Mouse (Mus musculus) c-Kit-positive CD71-positive TER-119-positive erythroid progenitor cells, embryonic 14.5 days (primary cell): ENCODE measurements around the gene Gm9936.
A peak's percentile ranks its signal among the peaks of the same experiment; 100 is the strongest.
"Not testable (repeated sequence)": the region's sequence is repeated elsewhere in the genome, so short reads cannot be mapped to it uniquely, and the experiment has no call there.

Source experiments
- DNase-seq: peaks from one replicate; pipeline ENCODE4 v3.0.0-alpha.2; 2013; ENCODE audit warnings: low spot score

Gm9936 gene

GRCm38 (mm10) chr5:114858582-114858981 is at the start of gene Gm9936:
Gene Gm9936 (minus strand): TSS chr5:114858682.
- no peak for DNase-seq

- peak; percentile 21 for DNase-seq
Observed at GRCm38 (mm10) chr5:114902413-114902812, 43.9 kb upstream of the Gm9936 start.

- no peak for DNase-seq
Observed at GRCm38 (mm10) chr5:114898857-114899256, 40.4 kb upstream of the Gm9936 start.

DNA sequence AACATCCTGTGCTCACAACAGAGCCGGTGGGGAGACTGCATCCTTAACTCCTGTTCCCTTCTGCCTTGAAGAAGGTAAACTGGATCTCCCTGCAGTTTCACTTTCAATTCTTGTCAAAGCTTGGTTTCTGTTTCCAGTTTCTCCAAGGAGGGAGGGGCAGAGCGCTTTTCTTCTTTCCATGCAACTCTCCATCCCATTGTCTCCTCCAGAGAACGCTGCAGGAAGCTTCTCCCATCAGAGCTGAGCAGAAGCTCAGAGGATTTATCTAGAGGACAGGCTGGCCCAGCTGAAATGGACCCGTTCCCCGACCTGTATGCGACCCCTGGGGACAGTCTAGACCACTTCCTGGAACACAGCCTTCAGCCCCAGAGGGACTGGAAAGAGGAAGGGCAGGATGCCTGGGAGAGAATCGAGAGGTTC is 38.9 kb upstream of the Gm9936 start:
- DNase-seq, result no peak

- DNase-seq, result no peak
Observed at GRCm38 (mm10) chr5:114896688-114897373, 38.3 kb upstream of the Gm9936 start, which contains the start of gene Oasl2. Gene Oasl2 (plus strand): TSS chr5:114896936.

DNA sequence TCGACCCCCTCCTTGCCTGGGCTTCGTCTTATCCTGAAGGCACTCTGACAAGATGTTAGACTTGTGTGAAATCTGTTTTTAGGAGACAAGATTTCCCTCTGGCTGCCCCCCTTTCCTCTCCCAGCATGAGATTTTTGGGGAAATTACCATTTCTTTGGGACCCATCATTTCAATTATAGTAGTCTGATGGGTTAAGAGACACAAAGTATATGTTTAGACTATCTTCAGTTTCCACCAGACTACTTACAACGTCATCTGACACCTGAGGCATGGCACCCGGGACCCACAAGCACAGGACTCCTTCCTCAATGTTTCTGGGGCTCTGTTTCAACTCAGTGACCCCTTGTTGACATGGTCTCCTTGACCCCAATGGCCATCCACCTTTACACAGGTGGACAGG is 37.1 kb upstream of the Gm9936 start:
- no peak for DNase-seq

- no peak for DNase-seq
Observed at GRCm38 (mm10) chr5:114888995-114889394, 30.5 kb upstream of the Gm9936 start.

- DNase-seq, result no peak
Observed at GRCm38 (mm10) chr5:114886801-114887200, 28.3 kb upstream of the Gm9936 start.

DNA sequence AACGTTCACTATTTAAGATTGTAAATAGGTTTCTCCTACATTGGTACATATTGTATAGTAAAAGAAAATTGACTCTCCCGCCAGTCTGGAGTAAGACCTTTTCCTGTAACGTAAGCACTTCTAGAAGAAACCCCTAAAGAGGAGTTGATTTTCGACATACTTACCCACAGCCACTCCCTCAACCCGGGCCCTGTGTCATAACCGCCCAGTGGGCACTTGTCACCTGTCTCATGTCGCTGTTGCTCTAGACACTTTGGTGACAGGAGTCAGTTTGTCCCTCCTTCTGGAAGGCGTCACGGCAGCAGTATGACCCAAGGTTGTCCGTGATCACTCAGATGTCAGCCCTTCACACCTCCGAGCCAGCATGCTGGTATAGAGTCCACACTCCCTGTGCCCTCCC is 24.5 kb upstream of the Gm9936 start:
- DNase-seq, result no peak

DNA sequence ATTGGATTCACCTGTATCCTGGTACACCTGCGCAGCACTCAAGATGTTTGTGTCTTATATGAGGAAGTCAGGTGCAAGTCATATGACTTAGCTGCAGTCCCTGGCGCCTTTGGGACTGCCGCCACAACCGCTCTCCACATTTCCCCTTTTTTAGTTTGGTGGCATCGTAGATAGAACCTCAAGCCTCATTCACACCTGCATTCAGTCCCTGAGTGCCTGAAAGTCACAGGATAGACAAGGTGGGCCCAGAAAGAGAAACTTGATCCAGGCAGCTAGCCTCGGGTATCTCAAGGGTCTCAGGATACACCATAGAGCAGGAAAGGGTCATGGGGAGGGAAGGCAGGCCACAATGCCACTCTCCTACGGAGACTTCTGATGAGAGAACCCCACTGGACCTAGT is 23.8 kb upstream of the Gm9936 start:
- not testable (repeated sequence) for DNase-seq

GRCm38 (mm10) chr5:114879399-114879798 is 20.9 kb upstream of the Gm9936 start:
- DNase-seq, result no peak

GRCm38 (mm10) chr5:114877487-114877886 is 19.0 kb upstream of the Gm9936 start:
- no peak for DNase-seq

GRCm38 (mm10) chr5:114876331-114876730 is 17.8 kb upstream of the Gm9936 start:
- no peak for DNase-seq

DNA sequence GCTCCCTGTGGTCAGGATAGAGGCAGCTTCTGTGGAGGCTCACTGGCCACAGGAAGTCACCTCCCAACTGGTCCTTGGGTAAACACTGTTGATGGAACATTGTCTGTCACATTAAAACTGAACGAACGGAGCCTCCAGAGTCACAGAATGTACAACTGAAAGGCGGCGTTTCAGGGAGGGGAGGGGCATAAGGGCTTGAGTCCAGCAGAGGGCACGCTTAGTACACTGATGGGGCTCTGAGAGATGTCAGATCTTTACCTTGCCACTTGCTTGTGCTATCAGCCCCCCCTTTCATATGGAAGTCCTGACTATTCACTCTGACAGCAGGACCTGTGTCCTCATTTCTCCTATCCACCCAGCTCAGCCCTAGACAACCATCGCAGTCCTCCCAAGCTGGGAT is 17.4 kb upstream of the Gm9936 start:
- no peak for DNase-seq

DNA sequence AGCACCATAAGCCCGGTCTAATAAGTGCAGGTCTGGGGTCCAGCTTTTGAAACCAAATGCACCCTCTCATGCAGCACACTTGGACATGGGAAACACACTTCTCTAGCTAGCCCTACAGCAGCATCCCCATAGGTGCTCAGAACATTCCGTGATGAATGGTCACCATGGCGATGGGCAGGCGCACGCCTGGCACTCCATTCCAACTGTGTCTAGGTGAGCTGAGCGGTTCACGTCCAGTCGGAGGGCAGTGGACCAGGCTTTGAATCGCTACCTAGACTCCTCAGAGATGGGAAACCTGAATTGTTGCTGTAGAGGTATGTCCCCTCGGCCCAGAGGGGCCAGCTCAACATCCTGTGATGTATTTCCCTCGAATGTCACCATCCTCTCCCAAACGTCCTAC is 6.8 kb upstream of the Gm9936 start:
- DNase-seq, result no peak

GRCm38 (mm10) chr5:114864813-114865212 is 6.3 kb upstream of the Gm9936 start:
- DNase-seq, result no peak

GRCm38 (mm10) chr5:114861730-114862129 is 3.2 kb upstream of the Gm9936 start:
- no peak for DNase-seq

- peak; percentile 48 for DNase-seq
Observed at GRCm38 (mm10) chr5:114859253-114859652, 771 bp upstream of the Gm9936 start.

- not testable (repeated sequence) for DNase-seq
Observed at GRCm38 (mm10) chr5:114853364-114853763, 5.1 kb downstream of the Gm9936 start, which contains the start of gene 4930519G04Rik. Gene 4930519G04Rik (plus strand): TSS chr5:114853664.

GRCm38 (mm10) chr5:114851565-114852236 is 6.8 kb downstream of the Gm9936 start:
- DNase-seq, result no peak

DNA sequence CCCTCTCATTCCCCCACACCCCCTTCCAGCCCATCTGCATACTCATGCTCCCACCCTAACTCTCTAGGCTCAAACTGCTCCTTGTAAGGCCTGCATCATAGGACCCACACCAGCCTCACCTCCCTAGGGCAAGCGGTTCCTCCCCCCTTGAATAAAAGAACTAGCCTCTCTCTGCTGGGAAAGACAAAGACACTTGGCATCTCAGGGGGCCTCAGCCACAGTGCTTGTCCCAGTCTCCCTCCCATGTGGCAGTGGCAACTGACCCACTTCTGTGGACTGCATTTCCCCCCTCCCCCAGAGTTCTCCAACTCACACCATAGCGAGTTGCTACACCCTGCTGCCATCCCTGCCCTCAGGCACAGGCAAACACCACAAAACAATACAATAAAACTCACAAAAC is 14.1 kb downstream of the Gm9936 start:
- not testable (repeated sequence) for DNase-seq

GRCm38 (mm10) chr5:114842674-114843073 is 15.8 kb downstream of the Gm9936 start:
- no peak for DNase-seq

- DNase-seq, result not testable (repeated sequence)
Observed at GRCm38 (mm10) chr5:114842155-114842554, 16.3 kb downstream of the Gm9936 start.
